Mouse (Mus musculus): ENCODE data around the gene Ttyh2.
"Not testable (repeated sequence)": the region's sequence is repeated elsewhere in the genome, so short reads cannot be mapped to it uniquely, and the experiment has no call there.

Ttyh2 gene

GRCm38 (mm10) chr11:114662161-114662560 lies 13.1 kb upstream of the Ttyh2 start:
- DNase-seq (ENCODE audit: low spot score): no peak

DNA sequence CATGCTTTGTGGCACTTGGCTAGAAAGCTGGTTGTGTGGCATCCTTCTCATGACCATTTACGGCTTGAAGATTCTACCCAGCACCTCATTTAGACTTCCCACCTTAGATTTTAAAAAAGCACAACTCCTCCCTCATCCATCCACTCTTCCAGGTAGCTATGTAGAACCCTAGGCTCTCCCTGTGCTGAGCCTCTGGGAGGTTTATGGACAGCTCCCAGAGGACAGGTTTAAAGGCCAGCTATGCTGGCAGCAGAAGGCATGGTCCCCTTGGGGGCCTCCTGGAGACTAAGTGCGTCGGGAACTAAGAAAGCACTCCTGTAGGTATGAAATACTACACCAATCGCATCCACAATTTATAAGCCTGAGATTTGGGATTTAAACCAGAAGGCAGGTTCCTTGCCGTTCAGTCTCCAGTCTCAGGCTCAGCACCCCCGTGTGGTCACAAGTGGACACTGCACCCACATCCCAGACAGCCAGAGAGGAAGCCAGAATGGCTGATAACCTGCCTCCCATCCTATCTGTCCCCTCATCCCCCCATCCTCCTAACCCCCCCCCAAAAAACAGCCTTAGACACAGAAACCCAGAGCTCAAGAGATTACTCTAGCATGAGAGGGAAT lies 12.4 kb upstream of the Ttyh2 start:
- DNase-seq (ENCODE audit: low spot score): no peak

DNA sequence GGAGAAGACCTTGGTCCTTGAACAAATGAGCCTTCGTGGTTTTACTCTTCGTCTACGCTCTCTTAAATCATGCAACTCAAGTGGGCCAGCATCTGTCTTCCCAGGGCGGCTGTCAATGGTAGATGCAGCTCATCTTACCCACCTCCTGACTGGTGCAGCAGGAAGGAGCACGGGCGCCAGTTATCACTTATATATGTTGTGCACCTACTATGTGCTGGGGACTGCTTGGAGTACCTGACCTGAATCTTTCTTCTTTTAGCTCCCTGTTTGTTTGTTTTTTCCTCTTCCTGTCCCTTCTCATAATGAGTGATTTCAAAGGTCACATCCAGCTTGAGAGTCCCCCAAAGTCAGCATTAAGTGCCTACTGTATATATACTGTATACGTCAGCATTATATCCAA lies 11.1 kb upstream of the Ttyh2 start:
- no peak for DNase-seq (ENCODE audit: low spot score)

DNA sequence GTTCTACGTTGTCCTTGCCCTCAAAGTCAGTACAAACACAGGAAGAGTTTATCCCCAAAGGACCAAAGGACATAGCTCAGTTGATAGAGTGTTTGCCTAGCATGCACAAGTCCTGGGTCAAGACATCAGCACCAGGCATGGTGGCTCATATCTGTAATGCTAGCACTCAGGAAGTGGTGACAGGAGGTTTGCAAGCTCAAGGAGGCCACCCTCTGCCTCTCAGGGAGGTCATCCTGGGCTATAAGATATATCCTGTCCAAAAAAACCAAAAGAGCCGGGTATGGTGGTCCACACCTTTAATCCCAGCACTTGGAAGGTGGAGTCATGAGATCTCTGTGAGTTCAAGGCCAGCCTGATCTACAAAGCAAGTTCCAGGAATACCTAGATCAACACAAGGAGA lies 9.8 kb upstream of the Ttyh2 start:
- no peak for DNase-seq (ENCODE audit: low spot score)

- DNase-seq (ENCODE audit: low spot score): no peak
These were observed 8.4 kb upstream of the Ttyh2 start for GRCm38 (mm10) chr11:114666786-114667185.

DNA sequence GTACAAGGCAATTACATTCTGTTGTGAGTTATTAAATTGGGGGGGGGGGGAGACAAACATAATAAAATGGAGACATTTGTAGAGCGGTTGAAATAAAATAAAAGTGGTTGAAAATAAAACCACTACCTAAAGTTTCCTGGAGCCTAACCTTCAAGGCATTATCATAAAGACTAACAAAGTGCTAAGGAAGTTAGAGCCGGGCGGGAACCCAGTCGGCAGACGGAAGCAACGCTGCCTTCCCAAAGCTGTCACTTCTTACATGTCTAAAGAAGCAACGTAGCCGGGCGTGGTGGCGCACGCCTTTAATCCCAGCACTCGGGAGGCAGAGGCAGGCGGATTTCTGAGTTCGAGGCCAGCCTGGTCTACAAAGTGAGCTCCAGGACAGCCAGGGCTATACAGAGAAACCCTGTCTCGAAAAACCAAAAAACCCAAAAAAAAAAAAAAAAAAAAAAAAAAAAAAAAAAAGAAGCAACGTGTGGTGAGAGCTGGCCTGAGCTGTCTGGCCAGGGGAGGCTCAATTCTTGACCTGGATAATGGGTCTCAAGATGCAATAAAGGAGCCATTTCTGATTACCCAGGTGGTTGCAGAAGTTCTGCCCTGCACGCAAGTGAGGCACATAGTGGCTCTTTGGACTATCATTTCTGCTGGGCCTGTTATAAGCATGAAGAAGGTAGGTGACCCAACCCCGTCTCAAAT lies 7.8 kb upstream of the Ttyh2 start:
- no peak for DNase-seq (ENCODE audit: low spot score)

DNA sequence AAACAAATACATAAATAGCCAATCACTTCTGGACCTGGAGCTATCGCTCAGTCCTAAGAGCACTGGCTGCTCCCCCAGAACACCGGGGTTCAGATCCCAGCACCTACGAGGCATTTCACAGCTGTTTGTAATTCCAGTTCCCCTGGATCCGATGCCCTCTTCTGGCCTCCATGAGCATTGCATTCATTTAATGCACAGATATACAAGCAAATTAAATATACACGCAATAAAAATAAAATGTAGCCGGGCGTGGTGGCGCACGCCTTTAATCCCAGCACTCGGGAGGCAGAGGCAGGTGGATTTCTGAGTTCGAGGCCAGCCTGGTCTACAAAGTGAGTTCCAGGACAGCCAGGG lies 7.3 kb upstream of the Ttyh2 start:
- DNase-seq (ENCODE audit: low spot score): peak; percentile 34

- peak; percentile 94 for DNase-seq (ENCODE audit: low spot score)
These were observed 6.9 kb upstream of the Ttyh2 start, which contains the start of gene Rpl38 for GRCm38 (mm10) chr11:114668301-114668710. Gene Rpl38, plus strand, starts transcription at chr11:114668524.

- DNase-seq (ENCODE audit: low spot score): peak; percentile 69
These were observed 6.2 kb upstream of the Ttyh2 start for GRCm38 (mm10) chr11:114668741-114669623.

DNA sequence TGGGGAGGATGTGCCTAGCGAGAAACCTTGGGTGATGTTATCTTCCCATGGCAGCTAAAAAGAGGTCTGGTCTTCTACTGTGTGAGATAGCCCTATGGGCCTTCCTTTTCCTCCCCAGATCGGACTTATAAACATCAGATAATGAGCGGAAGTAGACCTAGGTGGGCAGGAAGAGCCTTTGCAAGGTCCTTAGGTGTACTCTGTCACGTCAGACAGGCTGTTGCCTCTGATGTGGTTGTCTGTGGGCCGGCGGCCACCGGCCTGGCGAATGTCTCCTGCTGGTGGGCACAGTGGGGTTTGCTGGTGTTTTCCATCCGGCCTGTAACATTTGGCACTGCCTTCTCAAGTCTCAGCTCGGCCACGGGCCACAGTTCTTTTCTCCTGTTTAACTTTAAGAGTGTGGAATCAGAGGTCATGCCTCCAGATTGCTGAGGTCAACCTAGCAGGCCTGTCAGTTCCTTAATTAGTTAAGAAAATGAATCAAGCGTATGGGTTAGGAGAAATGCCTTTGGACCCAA lies 5.5 kb upstream of the Ttyh2 start:
- no peak for DNase-seq (ENCODE audit: low spot score)

DNA sequence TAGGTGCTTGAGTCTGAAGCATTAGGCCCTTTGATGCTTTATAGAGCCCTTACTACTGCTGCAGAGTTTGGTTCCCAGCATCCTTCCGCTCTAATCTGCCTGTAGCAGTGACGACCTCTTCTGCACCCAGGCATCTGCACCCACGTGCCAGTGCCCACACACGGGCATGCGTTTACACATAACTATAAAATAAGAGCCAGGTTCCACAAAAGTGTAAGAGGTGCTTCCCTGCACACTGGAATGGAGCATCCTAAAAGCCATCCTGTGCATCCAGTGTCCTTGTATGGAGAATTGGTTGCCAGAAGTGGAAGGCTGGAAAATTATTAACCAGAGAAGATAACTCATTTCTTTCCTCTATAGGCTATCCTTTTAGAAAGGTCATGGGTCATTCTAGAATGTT lies 4.1 kb upstream of the Ttyh2 start:
- no peak for DNase-seq (ENCODE audit: low spot score)

DNA sequence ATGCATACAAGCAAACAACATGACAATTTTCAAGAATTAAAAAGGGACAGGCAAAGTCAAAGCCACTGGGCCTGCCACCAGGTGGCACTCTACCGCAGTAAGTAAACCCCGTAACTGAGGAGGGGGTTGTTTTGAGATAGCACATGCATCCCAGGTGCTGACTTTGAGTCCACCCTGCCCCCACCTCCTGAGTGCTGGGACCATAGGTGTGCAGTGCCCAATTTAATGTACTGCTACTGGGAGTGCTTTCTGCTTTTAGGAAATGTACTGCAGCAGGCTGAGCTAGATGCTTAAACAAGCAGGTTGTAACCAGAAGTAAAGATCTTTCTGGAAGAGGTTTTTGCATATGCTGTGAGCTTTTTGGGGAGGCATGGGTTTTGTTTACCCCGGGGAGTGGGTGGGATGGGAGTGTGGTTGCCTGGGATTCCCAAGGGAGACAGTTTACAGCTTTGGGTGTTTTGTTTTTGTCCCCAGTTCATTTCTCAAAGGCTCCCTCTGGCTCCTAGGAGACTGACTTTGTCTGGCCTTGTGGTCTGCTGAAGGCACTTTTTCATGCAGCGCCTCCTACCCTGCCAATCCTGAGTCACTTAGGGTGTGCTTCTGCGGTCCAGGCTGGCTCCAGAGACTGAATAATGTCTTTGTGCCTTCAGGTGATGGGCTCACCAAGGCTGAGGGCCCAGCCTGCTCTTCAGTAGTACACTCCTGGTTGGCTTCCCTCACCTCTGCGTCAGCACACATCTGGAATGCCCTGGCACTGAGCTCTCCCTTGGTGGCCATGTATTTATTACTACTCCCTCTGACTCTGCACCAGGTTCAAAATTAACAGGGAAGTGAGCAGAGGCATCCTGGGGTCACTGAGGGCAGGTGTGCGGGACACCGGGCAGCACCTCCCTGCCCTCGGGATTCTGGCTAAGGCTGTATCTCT lies 2.2 kb upstream of the Ttyh2 start:
- DNase-seq (ENCODE audit: low spot score): no peak

GRCm38 (mm10) chr11:114673719-114674050 lies 1.5 kb upstream of the Ttyh2 start:
- DNase-seq (ENCODE audit: low spot score): no peak

DNA sequence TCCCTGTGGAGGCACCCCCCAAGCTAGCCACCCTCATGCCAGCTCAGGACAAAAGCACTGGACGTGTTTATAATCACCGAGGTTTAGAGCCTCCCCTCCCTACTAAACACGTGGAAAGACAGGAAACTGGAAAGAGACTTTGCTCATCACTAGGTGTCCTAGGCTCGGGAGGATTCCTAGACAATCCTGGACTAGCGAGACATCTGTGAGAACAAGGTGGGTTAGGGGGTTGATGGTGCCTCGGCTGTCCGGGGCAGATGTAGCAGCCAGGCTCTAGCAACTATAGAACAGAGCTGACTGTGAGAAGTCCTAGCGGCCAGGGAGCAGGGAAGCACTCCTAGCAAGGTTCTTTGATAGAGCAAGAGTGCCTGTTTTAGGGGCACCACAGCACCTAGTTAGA lies 1.1 kb upstream of the Ttyh2 start:
- no peak for DNase-seq (ENCODE audit: low spot score)

GRCm38 (mm10) chr11:114674796-114675195 lies 435 bp upstream of the Ttyh2 start:
- not testable (repeated sequence) for DNase-seq (ENCODE audit: low spot score)

GRCm38 (mm10) chr11:114675826-114676401 lies 683 bp downstream of the Ttyh2 start:
- DNase-seq (ENCODE audit: low spot score): peak; percentile 60

DNA sequence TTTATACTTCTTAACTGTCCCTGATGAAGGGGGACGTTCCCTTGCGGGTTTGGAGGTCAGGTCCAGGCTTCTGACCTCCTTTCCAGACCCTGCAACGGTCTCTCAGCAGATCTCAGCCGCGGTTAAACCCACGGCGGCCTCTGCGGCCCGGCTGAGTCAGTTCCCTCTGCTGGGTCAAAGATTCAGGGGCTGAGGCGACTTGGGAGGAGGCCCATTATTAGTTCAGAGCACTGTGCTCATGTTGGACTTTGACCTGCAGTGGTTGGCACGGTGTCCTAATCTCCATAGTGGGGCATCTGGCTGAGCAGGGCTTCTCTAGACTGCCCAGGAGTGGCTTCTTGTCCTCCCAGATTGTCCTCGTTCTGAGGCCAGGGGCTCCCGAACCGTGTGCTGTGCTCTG lies 1.2 kb downstream of the Ttyh2 start:
- no peak for DNase-seq (ENCODE audit: low spot score)

DNA sequence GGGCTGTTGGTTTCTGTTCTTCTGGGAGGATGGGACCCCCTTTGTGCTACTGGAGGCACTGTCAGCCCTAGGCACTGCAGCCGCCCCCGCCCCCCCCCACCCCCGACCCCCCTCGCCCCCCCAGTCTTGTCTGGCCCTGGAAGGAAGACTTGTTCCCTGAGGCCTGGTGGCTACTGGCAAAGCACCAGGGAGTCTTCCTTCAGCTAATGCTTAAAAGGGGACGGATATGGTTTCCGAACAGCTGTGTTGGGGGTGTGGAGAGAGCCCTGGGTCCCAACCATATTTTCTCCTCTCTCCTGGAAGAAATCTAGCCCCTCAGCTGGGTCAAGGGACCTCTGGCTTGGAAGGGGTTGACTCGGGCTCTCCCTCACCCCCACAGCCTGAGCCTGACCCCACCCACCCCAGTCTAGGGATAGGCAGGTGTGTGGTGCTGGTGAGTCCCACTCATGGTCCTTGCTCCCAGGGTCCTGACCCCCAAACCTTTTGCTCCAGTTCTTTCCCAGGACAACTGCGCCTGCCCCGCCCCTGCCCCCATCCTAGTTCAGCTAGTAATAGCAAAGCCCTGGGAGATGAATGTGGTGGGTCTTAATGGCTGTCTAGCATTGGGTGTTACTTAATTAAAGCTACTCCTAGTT lies 1.8 kb downstream of the Ttyh2 start:
- DNase-seq (ENCODE audit: low spot score): no peak

- peak; percentile 80 for DNase-seq (ENCODE audit: low spot score)
These were observed 4.4 kb downstream of the Ttyh2 start for GRCm38 (mm10) chr11:114679582-114679981.

DNA sequence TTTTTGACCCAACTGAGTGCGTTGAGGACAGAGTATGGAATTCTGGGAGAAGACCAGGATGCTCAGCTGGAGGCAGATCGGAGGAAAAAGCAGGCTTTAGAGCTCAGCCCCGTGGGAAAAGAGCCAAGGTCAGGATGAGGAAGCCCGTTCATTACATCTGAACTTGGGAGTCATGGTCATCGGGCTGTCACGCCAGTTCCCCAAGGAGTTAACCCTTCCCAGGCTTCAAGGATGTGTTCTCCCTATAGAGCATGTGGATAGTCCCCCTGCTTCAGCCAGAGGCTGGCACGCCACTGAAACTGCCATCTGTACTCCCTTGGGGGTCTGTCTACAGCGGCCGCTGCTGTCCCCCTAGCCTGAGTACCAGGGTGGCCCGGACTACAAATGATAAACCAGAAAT lies 5.1 kb downstream of the Ttyh2 start:
- peak; percentile 42 for DNase-seq (ENCODE audit: low spot score)

GRCm38 (mm10) chr11:114681054-114681453 lies 5.8 kb downstream of the Ttyh2 start:
- DNase-seq (ENCODE audit: low spot score): no peak

Measured in testis, postnatal 14 days (tissue).